In the genomic region with DNA sequence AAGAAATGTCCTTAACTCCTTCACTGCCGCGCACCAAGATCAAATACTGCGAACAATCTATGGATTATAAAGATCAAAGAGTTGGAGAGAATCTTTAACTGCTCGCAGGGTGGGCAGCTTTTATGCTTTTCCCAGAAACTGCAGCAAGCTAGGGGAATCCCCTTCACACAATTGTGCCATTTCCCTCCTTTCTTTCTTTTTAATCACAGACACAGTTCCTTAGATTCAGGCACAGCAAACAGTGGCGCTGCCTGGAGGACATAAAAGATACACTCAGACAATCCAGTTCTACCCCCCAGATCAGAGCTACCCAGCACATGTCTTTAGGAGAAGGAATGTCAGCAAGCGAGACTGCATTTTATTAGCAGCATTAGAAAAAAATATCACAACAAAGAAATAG, we compare ENCODE assay signal across 10 mouse cellular contexts.
DNase-seq lines count a peak whose midpoint lies in the region; ATAC-seq and TF ChIP-seq lines count a peak whose summit lies in the region.
"Had no signal": no experiment of that assay in that cellular context is flagged by ENCODE, and none has a peak within 500 bp of the region (broad histone marks: within the 10 kb centered on the region; RNA-seq: fewer than 3 reads in every experiment).

No protein-coding gene starts in this region.

- H3K27ac ChIP-seq in layer of hippocampus, adult 2 months = no peak overlapping the region
- H3K27ac ChIP-seq in embryonic facial prominence, embryonic 15.5 days (replicated peaks) = no peak overlapping the region
- no peak overlapping the region for H3K27ac ChIP-seq in hindbrain, embryonic 16.5 days (ENCODE audit: low read depth, low read length)
- peak overlapping the region; percentile 33 for H3K27ac ChIP-seq in midbrain, embryonic 16.5 days (ENCODE audit: low read length)
- H3K27ac ChIP-seq: heart, embryonic 13.5 days had no signal

- peaks cover 5% of the 10 kb centered on the region; the same call in 1 of the 2 replicates for H3K4me1 ChIP-seq in embryonic facial prominence, embryonic 15.5 days
- H3K4me1 ChIP-seq in hindbrain, embryonic 16.5 days (ENCODE audit: control insufficient read depth, insufficient read depth, low read depth, low read length) = peaks cover 6% of the 10 kb centered on the region
- H3K4me1 ChIP-seq in midbrain, embryonic 16.5 days (ENCODE audit: control insufficient read depth, insufficient read depth, low read length) = peaks cover 15% of the 10 kb centered on the region

- ATAC-seq in embryonic facial prominence, embryonic 15.5 days (ENCODE audit: insufficient number of reproducible peaks, low FRiP score, low TSS enrichment, low read depth) = no peak
- ATAC-seq in hindbrain, embryonic 16.5 days = no peak
- ATAC-seq in midbrain, embryonic 16.5 days = peak; percentile 77; the same call in 1 of the 2 replicates
- ATAC-seq in monocyte, adult 5-6 weeks (replicated peaks; ENCODE audit: insufficient number of reproducible peaks, low FRiP score, low TSS enrichment, poor library complexity, severe bottlenecking) = no peak
- no peak for ATAC-seq in erythroblast, adult 5-6 weeks (replicated peaks; ENCODE audit: low FRiP score, poor library complexity, severe bottlenecking)

- H3K27me3 ChIP-seq in embryonic facial prominence, embryonic 15.5 days = no peaks in the 10 kb centered on the region
- H3K27me3 ChIP-seq in hindbrain, embryonic 16.5 days (replicated peaks; ENCODE audit: control insufficient read depth, insufficient read depth, low read length) = no peaks in the 10 kb centered on the region
- H3K27me3 ChIP-seq in midbrain, embryonic 16.5 days (ENCODE audit: control insufficient read depth, insufficient read depth, low read depth, low read length) = no peaks in the 10 kb centered on the region
- H3K27me3 ChIP-seq: CH12.LX; heart, embryonic 13.5 days had no signal

- H3K9me3 ChIP-seq in embryonic facial prominence, embryonic 15.5 days (replicated peaks) = no peaks in the 10 kb centered on the region
- no peaks in the 10 kb centered on the region for H3K9me3 ChIP-seq in hindbrain, embryonic 16.5 days (ENCODE audit: control insufficient read depth, low read length)
- no peaks in the 10 kb centered on the region for H3K9me3 ChIP-seq in midbrain, embryonic 16.5 days (replicated peaks; ENCODE audit: control insufficient read depth, low read length, poor library complexity, severe bottlenecking)
- H3K9me3 ChIP-seq: heart, embryonic 13.5 days had no signal

- DNase-seq in layer of hippocampus, adult 2 months (ENCODE audit: low spot score in 2 of 2) = no peak
- DNase-seq in layer of hippocampus, postnatal 14 days (ENCODE audit: low spot score in 2 of 2) = no peak
- no peak for DNase-seq in right cerebral cortex, adult 18-20 months

- 26% methylated on average over 6 of the region's 6 CpGs for WGBS in embryonic facial prominence, embryonic 15.5 days
- WGBS in hindbrain, embryonic 16.5 days = 34% methylated on average over 6 of the region's 6 CpGs
- WGBS in midbrain, embryonic 16.5 days = 9% methylated on average over 6 of the region's 6 CpGs

- H3K36me3 ChIP-seq in embryonic facial prominence, embryonic 15.5 days = no peaks in the 10 kb centered on the region
- H3K36me3 ChIP-seq in hindbrain, embryonic 16.5 days (ENCODE audit: control insufficient read depth, insufficient read depth, low read length) = no peaks in the 10 kb centered on the region
- H3K36me3 ChIP-seq in midbrain, embryonic 16.5 days (ENCODE audit: control insufficient read depth, insufficient read depth, low read length) = no peaks in the 10 kb centered on the region
- H3K36me3 ChIP-seq: heart, embryonic 13.5 days had no signal

- 0 out of 2 replicates have a peak, but pooled peaks have one; percentile 24 for TF ChIP-seq CTCF in layer of hippocampus, adult 2 months (conservative IDR thresholded peaks at IDR 0.05)

- peak overlapping the region; percentile 49 for H3K4me2 ChIP-seq in embryonic facial prominence, embryonic 15.5 days (replicated peaks)
- peak overlapping the region; percentile 74 for H3K4me2 ChIP-seq in hindbrain, embryonic 16.5 days (ENCODE audit: low read length)
- H3K4me2 ChIP-seq in midbrain, embryonic 16.5 days (ENCODE audit: low read length) = peak overlapping the region; percentile 80

- H3K9ac ChIP-seq in embryonic facial prominence, embryonic 15.5 days = no peak overlapping the region
- 0 out of 2 replicates have a peak overlapping the region, but pooled peaks have one; percentile 7 for H3K9ac ChIP-seq in hindbrain, embryonic 16.5 days (ENCODE audit: low read depth, low read length)
- peak overlapping the region; percentile 67 for H3K9ac ChIP-seq in midbrain, embryonic 16.5 days (ENCODE audit: low read depth, low read length)
- H3K9ac ChIP-seq: heart, embryonic 13.5 days had no signal

- peak overlapping the region; percentile 42; the same call in 1 of the 2 replicates for H3K4me3 ChIP-seq in layer of hippocampus, adult 2 months
- H3K4me3 ChIP-seq in embryonic facial prominence, embryonic 15.5 days (replicated peaks) = peak overlapping the region; percentile 25
- H3K4me3 ChIP-seq in hindbrain, embryonic 16.5 days (ENCODE audit: low read length) = peak overlapping the region; percentile 30
- peak overlapping the region; percentile 40 for H3K4me3 ChIP-seq in midbrain, embryonic 16.5 days (ENCODE audit: low read depth, low read length)
- H3K4me3 ChIP-seq: heart, embryonic 13.5 days had no signal
